Mouse (Mus musculus) intestine, embryonic 16.5 days (tissue): ENCODE results near the gene Nr0b2. TPM values are rescaled to one million over a fixed set of nuclear protein-coding genes. Genes with fewer than 3 reads are reported as not detected.
A peak's percentile ranks its signal among the peaks of the same experiment; 100 is the strongest.

ENCODE experiments used
- ATAC-seq: fragments of 200-750 bp; cut with Nextera tagmentation; 2 replicates; pipeline ENCODE4 v1.8.0; 2017; ENCODE audit warnings: moderate TSS enrichment, moderate library complexity
- H3K27ac ChIP-seq: fragments of 300-500 bp; sonication (generic); 2 replicates; pipeline ENCODE4 v1.5.1; 2014; ENCODE audit warnings: mild to moderate bottlenecking, low read length
- H3K27me3 ChIP-seq: fragments of 300-500 bp; sonication (generic); replicated peaks from 2 replicates; pipeline ENCODE4 v1.6.1; 2014; ENCODE audit warnings: low read length, control low read depth, mixed read lengths; ENCODE audit not compliant: control insufficient read depth, insufficient read depth
- H3K36me3 ChIP-seq: fragments of 300-500 bp; sonication (generic); 2 replicates; pipeline ENCODE4 v1.6.1; 2014; ENCODE audit warnings: low read length, control low read depth; ENCODE audit not compliant: control insufficient read depth, insufficient read depth
- H3K4me1 ChIP-seq: fragments of 300-500 bp; sonication (generic); 2 replicates; pipeline ENCODE4 v1.6.1; 2014; ENCODE audit warnings: low read length, control low read depth, mixed read lengths; ENCODE audit not compliant: control insufficient read depth, insufficient read depth
- H3K4me2 ChIP-seq: fragments of 300-500 bp; sonication (generic); 2 replicates; pipeline ENCODE4 v1.6.1; 2014; ENCODE audit warnings: low read depth, low read length, control low read depth
- H3K4me3 ChIP-seq: fragments of 300-500 bp; sonication (generic); 2 replicates; pipeline ENCODE4 v1.5.1; 2014; ENCODE audit warnings: mild to moderate bottlenecking, low read length
- H3K9ac ChIP-seq: fragments of 300-500 bp; sonication (generic); 2 replicates; pipeline ENCODE4 v1.6.1; 2014; ENCODE audit warnings: low read depth, low read length
- H3K9me3 ChIP-seq: fragments of 300-500 bp; sonication (generic); 2 replicates; pipeline ENCODE4 v1.6.1; 2016; ENCODE audit warnings: low read length, control low read depth; ENCODE audit not compliant: control insufficient read depth
- WGBS: fragments of 180-500 bp; shearing (Covaris S2); extraction: QIAGEN DNeasy Blood & Tissue Kit; methylation state at CpG from one replicate; pipeline ENCODE4 v1.1.7; 2014; 5-methylcytosine and 5-hydroxymethylcytosine counted together
- polyA plus RNA-seq: library from polyadenylated mRNA; unstranded; fragments of >200 nt; fragmentation: Nextera tagmentation; extraction: Ambion mirVana; gene quantifications from 2 replicates; pipeline ENCODE4 v1.2.1, GENCODE M21; 2015

Nr0b2 gene
- polyA plus RNA-seq, 1 experiment from 2014 or later, result 9.2 TPM

DNA sequence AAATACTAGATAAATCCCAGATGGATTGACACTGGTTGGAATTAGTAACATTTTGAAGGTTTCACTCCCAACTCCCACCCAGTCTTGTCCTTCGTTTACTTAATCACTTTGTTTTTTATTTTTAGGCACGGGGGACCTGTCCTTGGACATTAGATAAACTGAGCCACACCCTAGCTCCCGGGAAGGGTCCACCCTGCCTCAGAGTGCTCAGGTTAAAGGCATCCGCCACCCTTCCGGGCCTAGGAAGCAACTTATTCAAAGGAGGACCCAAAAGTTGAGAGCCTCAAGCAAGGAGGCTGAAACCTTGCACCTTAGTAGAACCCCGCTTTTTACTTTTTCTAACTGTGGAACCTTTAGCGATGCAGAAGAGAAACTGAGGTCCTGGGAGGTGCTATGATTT lies 45.9 kb downstream of the Nr0b2 start:
- Histone ChIP-seq H3K9ac (peak overlapping the region; percentile 69), H3K4me2 (peak overlapping the region; percentile 89), H3K9me3 (no peaks in the 10 kb centered on the region), H3K4me1 (peaks cover 20% of the 10 kb centered on the region), H3K4me3 (peak overlapping the region; percentile 52), H3K27ac (peak overlapping the region; percentile 98), H3K36me3 (no peaks in the 10 kb centered on the region), H3K27me3 (peaks cover 5% of the 10 kb centered on the region; the same call in 1 of the 2 replicates)
- ATAC-seq, result 0 out of 2 replicates have a peak, but pooled peaks have one; percentile 17
- 18% methylated on average over 7 of the region's 7 CpGs for WGBS

DNA sequence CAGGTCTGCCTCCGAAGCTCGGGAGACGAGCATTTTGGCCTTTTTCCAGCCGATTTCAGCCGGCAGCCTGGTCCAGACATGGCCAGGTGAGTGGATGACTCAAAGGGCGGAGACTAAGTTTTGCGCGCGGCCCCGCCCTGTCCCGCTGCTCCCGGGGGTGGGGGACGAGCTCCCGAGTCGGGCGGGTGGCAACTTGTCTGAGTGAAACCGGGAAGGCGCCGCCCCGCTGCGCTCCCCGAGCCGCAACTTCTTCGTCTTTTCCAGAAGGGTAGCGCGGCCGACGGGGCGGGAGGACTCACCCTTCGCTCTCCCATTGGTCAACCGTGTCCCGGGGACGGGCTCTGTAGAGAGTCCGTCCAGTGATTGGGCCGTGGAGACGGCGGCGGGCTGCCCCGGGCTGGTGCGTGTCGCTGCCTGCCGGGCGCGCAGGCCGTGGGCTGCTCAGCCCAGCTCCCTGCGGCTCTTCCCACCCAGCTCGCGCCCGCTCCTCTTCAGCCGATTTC lies 46.4 kb downstream of the Nr0b2 start:
- WGBS, result under 1% methylated on average over 48 of the region's 50 CpGs
- H3K4me1 ChIP-seq, result peaks cover 20% of the 10 kb centered on the region
- H3K9me3 ChIP-seq, result no peaks in the 10 kb centered on the region
- no peaks in the 10 kb centered on the region for H3K36me3 ChIP-seq
- peak overlapping the region; percentile 69 for H3K9ac ChIP-seq
- peaks cover 5% of the 10 kb centered on the region; the same call in 1 of the 2 replicates for H3K27me3 ChIP-seq
- ATAC-seq, result peak; percentile 93
- peak overlapping the region; percentile 98 for H3K27ac ChIP-seq
- H3K4me2 ChIP-seq, result peak overlapping the region; percentile 89
- H3K4me3 ChIP-seq, result peak overlapping the region; percentile 52

DNA sequence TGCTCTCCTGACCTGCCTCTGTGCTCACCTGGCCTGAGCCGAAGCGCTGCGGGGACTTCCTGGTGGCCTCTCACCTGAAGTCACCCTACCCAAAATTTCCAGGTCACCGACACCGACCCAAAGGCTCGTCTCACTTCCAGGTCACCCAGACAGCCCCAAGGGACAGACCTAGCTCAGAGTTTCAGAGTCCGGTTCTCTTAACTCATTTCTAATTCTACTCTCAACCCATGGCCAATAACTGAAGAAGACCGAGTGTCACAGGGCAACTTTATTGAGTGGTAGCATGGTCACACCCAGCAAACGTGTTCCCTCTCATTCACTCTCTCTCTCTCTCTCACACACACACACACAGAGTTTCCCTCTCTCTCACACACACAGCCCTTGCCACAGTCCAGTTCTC lies 47.1 kb downstream of the Nr0b2 start:
- WGBS, result 5% methylated on average over 9 of the region's 9 CpGs
- peaks cover 5% of the 10 kb centered on the region; the same call in 1 of the 2 replicates for H3K27me3 ChIP-seq
- no peak for ATAC-seq
- H3K4me2 ChIP-seq, result peak overlapping the region; percentile 89
- no peaks in the 10 kb centered on the region for H3K36me3 ChIP-seq
- no peaks in the 10 kb centered on the region for H3K9me3 ChIP-seq
- H3K4me3 ChIP-seq, result peak overlapping the region; percentile 52
- peak overlapping the region; percentile 69 for H3K9ac ChIP-seq
- peaks cover 24% of the 10 kb centered on the region for H3K4me1 ChIP-seq
- peak overlapping the region; percentile 98 for H3K27ac ChIP-seq

DNA sequence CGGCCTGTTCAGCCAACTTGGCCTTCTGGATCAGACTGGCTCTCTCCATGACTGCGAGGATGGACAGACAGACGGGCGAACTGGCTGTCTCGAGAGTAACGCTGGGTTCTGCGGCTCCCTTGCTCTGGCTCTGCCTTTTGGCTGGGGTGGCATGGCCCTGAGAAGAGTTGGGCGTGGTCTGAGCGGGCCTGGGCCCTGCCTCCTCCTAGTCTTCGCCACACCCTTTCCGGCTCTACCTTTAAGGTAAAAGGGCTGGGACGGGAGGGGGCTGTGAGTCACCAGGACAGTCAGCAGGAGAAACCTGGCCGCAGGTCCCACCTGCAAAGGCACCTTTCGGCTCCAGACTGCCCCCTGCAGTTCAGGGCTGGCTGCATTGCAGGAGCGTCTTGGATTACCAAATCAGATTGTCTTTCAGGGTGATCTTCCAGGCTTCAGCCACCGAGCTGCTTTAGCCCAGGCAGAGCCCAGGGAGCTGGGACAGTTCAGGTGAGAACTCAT lies 48.6 kb downstream of the Nr0b2 start, which contains the start of gene Sfn:
Gene Sfn, minus strand, starts transcription at position 448 of the 498 bp plus-strand sequence.
- H3K9me3 ChIP-seq, result no peaks in the 10 kb centered on the region
- WGBS, result 2% methylated on average over 16 of the region's 16 CpGs
- H3K27me3 ChIP-seq, result peaks cover 5% of the 10 kb centered on the region; the same call in 1 of the 2 replicates
- peak within 1 kb of the TSS; percentile 64 for H3K9ac ChIP-seq
- no peaks in the 10 kb centered on the region for H3K36me3 ChIP-seq
- peak within 1 kb of the TSS; percentile 51 for H3K27ac ChIP-seq
- peak within 1 kb of the TSS; percentile 48 for H3K4me3 ChIP-seq
- H3K4me2 ChIP-seq, result peak within 1 kb of the TSS; percentile 48
- H3K4me1 ChIP-seq, result peaks cover 28% of the 10 kb centered on the region
- peak; percentile 63 for ATAC-seq

DNA sequence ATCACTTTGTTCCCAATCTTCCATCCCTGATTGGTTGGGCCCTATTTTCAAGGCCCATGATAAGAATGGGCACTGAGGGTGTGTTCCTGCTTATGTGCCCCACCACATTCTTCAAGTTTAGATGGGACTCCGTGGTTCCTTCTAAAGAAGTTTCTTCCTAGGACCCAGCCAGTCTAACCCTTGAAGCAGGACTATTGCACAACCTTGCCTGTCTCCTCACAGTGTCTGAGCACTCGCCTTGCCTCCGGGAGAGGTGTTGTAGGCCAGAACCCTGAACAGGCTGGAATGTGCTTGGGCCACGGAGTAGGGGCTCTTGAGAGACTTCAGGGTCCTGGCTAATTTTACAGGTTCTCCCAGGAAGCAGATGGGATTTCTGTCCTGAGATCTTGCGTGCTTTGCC lies 49.9 kb downstream of the Nr0b2 start:
- ATAC-seq, result no peak
- H3K9ac ChIP-seq, result no peak overlapping the region
- H3K36me3 ChIP-seq, result no peaks in the 10 kb centered on the region; the same call in 1 of the 2 replicates
- no peak overlapping the region for H3K4me3 ChIP-seq
- no peak overlapping the region for H3K27ac ChIP-seq
- WGBS, result 92% methylated on average over 5 of the region's 5 CpGs
- H3K4me2 ChIP-seq, result no peak overlapping the region
- peaks cover 36% of the 10 kb centered on the region for H3K4me1 ChIP-seq
- no peaks in the 10 kb centered on the region for H3K9me3 ChIP-seq
- peaks cover 5% of the 10 kb centered on the region; the same call in 1 of the 2 replicates for H3K27me3 ChIP-seq

DNA sequence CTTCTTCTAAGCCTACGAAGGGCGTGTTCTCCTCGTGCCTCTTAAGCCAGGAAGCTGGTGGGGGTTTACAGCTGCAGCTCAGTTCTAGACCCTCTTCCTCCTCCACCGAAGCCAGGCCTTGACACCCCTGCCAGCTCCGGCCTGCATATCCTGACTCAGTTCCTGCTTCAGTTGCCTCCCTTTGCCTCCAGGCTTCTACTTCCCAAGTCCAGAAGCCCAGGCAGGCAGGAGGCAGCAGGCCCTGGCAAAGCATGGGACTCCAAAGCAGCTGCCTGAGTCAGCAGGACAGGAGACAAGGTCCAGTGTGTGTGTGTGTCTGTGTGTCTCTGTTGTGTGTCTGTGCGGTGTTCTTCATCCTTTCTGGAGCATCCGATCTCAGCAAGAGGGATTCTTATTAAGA lies 51.0 kb downstream of the Nr0b2 start:
- 81% methylated on average over 7 of the region's 7 CpGs for WGBS
- Histone ChIP-seq H3K36me3 (no peaks in the 10 kb centered on the region; the same call in 1 of the 2 replicates), H3K4me2 (no peak overlapping the region), H3K4me3 (no peak overlapping the region), H3K27me3 (peaks cover 5% of the 10 kb centered on the region; the same call in 1 of the 2 replicates), H3K9ac (no peak overlapping the region), H3K27ac (no peak overlapping the region), H3K9me3 (no peaks in the 10 kb centered on the region), H3K4me1 (peaks cover 32% of the 10 kb centered on the region)
- ATAC-seq, result no peak

DNA sequence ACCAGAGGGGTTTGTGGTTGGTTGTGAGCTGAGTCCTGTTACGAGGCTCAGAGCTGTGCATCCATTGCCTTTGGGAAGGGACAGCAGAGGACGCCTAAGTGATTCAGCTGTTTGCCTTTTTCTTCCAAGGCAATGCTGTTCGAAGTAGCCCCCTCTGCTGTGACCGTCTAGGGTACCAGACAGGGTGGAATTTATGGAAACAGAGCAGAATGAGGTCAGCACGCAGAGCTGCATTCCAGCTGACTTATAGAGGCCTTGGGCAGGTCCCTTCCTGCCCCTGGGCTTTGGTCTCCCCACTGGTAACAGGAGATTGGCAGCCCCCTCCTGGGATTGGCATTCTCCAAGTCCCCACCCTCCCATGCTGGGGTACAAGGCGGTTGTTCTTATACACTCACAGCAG lies 51.7 kb downstream of the Nr0b2 start:
- Histone ChIP-seq H3K4me2 (no peak overlapping the region), H3K36me3 (no peaks in the 10 kb centered on the region; the same call in 1 of the 2 replicates), H3K9me3 (no peaks in the 10 kb centered on the region), H3K9ac (no peak overlapping the region), H3K4me3 (no peak overlapping the region), H3K27ac (no peak overlapping the region), H3K27me3 (peaks cover 5% of the 10 kb centered on the region; the same call in 1 of the 2 replicates), H3K4me1 (peaks cover 29% of the 10 kb centered on the region)
- 72% methylated on average over 6 of the region's 6 CpGs for WGBS
- no peak for ATAC-seq

DNA sequence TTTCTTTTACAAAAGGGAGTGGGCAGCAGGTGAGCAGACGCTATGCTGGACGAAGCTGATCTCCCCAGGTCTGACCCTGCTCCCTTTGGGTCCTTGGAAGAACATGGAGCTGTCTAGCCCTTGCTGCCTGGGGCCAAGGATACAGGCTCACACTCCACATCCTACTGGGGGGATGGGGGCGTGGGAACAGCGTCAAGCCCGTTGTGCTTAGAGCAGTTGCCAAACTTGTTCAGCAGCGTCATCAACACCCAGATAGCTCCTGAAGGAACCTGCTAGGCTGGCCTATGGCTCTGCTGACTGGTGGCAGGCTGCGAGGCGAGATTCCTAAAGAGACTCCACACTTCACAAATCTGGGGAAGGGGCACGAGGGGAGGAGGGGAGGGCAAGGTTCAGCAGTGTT lies 52.2 kb downstream of the Nr0b2 start:
- H3K27ac ChIP-seq, result no peak overlapping the region
- peaks cover 5% of the 10 kb centered on the region; the same call in 1 of the 2 replicates for H3K27me3 ChIP-seq
- no peak overlapping the region for H3K4me3 ChIP-seq
- 0 out of 2 replicates have a peak overlapping the region, but pooled peaks have one; percentile 1 for H3K9ac ChIP-seq
- H3K36me3 ChIP-seq, result no peaks in the 10 kb centered on the region; the same call in 1 of the 2 replicates
- H3K9me3 ChIP-seq, result no peaks in the 10 kb centered on the region
- WGBS, result 49% methylated on average over 9 of the region's 9 CpGs
- ATAC-seq, result no peak
- H3K4me1 ChIP-seq, result peaks cover 27% of the 10 kb centered on the region
- no peak overlapping the region for H3K4me2 ChIP-seq
